Mouse (Mus musculus) macrophage (primary cell): ENCODE data around the gene Cnih2. TPM values are rescaled to one million over a fixed set of nuclear protein-coding genes. Genes with fewer than 3 reads are reported as not detected.
A peak's percentile ranks its signal among the peaks of the same experiment; 100 is the strongest.

Experiments used
- H3K27ac ChIP-seq: fragments of 350-480 bp; formaldehyde crosslinking; 2 replicates; pipeline ENCODE4 v1.9.0; 2021
- H3K36me3 ChIP-seq: fragments of 350-480 bp; formaldehyde crosslinking; 2 replicates; pipeline ENCODE4 v1.9.0; 2021; ENCODE audit errors: inconsistent target
- H3K4me3 ChIP-seq: fragments of 350-480 bp; formaldehyde crosslinking; 2 replicates; pipeline ENCODE4 v1.9.0; 2021; ENCODE audit errors: inconsistent target
- H3K79me2 ChIP-seq: fragments of 350-480 bp; formaldehyde crosslinking; 2 replicates; pipeline ENCODE4 v1.9.0; 2021; ENCODE audit errors: inconsistent target
- WGBS: methylation state at CpG from one replicate; pipeline ENCODE4 v1.1.7; 2026; ENCODE audit warnings: inconsistent platforms; ENCODE audit not compliant: missing documents; 5-methylcytosine and 5-hydroxymethylcytosine counted together
- polyA plus RNA-seq: library from polyadenylated mRNA; stranded (reverse); fragments of 250-400 nt; gene quantifications from 3 replicates; pipeline ENCODE4 v1.2.4, GENCODE M21; 2018; ENCODE audit warnings: inconsistent platforms
- total RNA-seq, 78 experiments: library from RNA; depleted of rRNA; stranded (reverse); fragments of 250-400 nt; gene quantifications; 1 replicate in 9 of 78; 2 replicates in 24 of 78; 3 replicates in 43 of 78; 4 replicates in 2 of 78; pipeline ENCODE4 v1.2.4; 2018; ENCODE audit warnings: inconsistent platforms in 56 of 78

The Cnih2 gene
- total RNA-seq (2018; cell fraction: chromatin; rRNA removed) = 1 to 10 TPM in 24 of 26 experiments, not detected in 2; 1.0 to 2.7 (median 1.9) TPM
- under 1 TPM in 6 of 26 experiments, not detected in 20; 0.10 to 0.27 (median 0.17) TPM for total RNA-seq (2018; cell fraction: cytosol; rRNA removed)
- 1 to 10 TPM in 22 of 26 experiments, under 1 TPM in 4; 0.48 to 3.3 (median 1.6) TPM for total RNA-seq (2018; cell fraction: nucleus; rRNA removed)
- 0.28 TPM in 1 of 3 replicates, not detected in the others for polyA plus RNA-seq

DNA sequence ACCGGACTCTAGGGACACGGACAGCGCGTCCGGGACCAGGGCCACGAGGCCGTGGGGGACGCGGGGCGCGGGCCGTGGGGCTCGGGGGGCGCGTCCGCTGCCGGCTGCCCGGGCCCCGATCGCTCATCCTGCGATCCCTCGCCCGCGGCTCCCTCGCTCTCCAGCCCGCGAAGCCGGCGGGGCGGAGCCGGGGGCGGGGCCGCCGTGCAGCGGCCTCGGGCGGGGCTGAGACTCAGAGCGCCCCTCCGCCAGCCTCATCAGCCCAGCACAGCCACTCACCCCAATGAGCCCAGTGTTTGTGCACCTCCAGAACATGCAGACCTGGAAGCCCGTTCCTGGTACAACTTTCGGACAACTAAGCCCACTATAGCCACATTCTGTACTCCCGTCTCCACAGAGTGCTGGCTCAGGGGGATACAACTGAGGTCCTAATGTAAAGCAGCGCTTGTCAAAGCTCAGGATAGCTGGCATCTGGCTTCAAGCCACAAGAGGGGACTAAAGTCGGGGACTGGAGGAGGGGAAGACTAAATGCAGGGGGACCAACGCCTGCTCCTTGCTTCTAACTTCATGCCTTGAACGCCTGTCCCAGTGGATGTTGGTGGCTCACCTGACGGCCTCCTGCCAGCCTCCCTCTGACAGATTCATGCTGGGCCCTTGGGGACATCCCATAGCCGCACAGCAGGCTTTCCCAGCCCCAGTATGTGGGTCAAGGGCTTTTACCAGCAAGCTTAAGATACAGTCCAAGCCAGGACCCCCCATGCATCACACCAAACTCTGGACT is at the start of gene Cnih2:
TSS of gene Cnih2 (minus strand) at position 159 of the 781 bp plus-strand sequence.
- Histone ChIP-seq H3K27ac (no peak within 1 kb of the TSS), H3K4me3 (no peak within 1 kb of the TSS), H3K36me3 (peaks cover 37% of the 10 kb centered on the region), H3K79me2 (no peaks in the 10 kb centered on the region; the same call in 1 of the 2 replicates)
- WGBS = 12% methylated on average over 48 of the region's 48 CpGs

- 45% methylated on average over 2 of the region's 2 CpGs for WGBS
- Histone ChIP-seq H3K4me3 (no peak overlapping the region), H3K27ac (no peak overlapping the region), H3K36me3 (peaks cover 15% of the 10 kb centered on the region; the same call in 1 of the 2 replicates), H3K79me2 (no peaks in the 10 kb centered on the region)
These were observed 41.3 kb upstream of the Cnih2 start for GRCm38 (mm10) chr19:5139640-5140039.

GRCm38 (mm10) chr19:5131237-5131636 is 32.9 kb upstream of the Cnih2 start:
- Histone ChIP-seq H3K27ac (no peak overlapping the region), H3K36me3 (peaks cover 12% of the 10 kb centered on the region; the same call in 1 of the 2 replicates), H3K79me2 (no peaks in the 10 kb centered on the region), H3K4me3 (no peak overlapping the region)
- 37% methylated on average over 4 of the region's 4 CpGs for WGBS

DNA sequence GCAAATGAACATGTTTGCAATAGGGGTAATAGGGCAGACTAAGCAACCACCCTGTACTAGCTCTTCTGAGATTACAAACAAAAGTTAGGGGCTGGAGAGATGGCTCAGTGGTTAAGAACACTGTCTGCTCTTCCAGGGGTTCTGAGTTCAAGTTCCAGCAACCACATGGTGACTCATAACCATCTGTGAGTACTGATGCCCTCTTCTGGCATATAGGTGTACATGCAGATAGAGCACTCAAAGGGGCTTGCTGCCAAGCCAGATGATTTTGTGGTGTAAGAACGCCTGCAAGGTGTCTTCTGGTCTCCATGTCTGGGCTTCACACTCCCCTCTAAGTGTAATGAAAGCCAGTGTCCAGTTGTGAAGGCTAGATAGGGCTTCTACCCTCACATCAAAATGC is 31.4 kb upstream of the Cnih2 start:
- Histone ChIP-seq H3K36me3 (peaks cover 7% of the 10 kb centered on the region; the same call in 1 of the 2 replicates), H3K27ac (no peak overlapping the region), H3K79me2 (no peaks in the 10 kb centered on the region), H3K4me3 (no peak overlapping the region)
- WGBS = 27% methylated on average over 1 of the region's 1 CpGs

DNA sequence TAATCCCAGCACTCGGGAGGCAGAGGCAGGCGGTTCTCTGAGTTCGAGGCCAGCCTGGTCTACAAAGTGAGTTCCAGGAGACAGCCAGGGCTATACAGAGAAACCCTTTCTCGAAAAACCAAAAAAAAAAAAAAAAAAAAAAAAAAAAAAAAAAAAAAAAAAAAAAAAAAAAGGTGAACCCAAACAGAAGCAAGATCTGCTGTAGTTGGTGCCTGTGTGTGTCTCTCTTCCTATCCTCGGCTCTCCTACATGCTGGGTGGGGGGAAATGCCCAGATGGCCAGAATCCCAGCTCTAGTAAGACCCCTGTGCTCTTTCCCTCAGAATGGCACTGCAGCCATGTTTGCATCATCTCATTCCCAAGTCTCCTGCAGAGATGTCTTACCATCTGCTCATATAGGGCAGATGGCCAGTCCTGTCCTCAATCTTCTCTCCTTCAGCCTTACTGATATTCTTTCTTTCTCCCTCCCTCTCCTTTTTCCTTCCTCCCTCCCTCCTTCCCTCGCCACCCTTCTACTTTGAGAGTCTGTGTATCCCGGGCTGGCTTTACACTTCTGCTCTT is 25.8 kb upstream of the Cnih2 start:
- no peak overlapping the region for H3K4me3 ChIP-seq
- H3K27ac ChIP-seq = no peak overlapping the region
- no peaks in the 10 kb centered on the region for H3K79me2 ChIP-seq
- no peaks in the 10 kb centered on the region for H3K36me3 ChIP-seq
- WGBS = 61% methylated on average over 6 of the region's 7 CpGs

GRCm38 (mm10) chr19:5123241-5123640 is 24.9 kb upstream of the Cnih2 start:
- H3K27ac ChIP-seq = no peak overlapping the region
- no peaks in the 10 kb centered on the region for H3K36me3 ChIP-seq
- no peaks in the 10 kb centered on the region for H3K79me2 ChIP-seq
- H3K4me3 ChIP-seq = no peak overlapping the region
- WGBS = 69% methylated on average over 3 of the region's 3 CpGs

- Histone ChIP-seq H3K36me3 (no peaks in the 10 kb centered on the region), H3K27ac (no peak overlapping the region), H3K4me3 (no peak overlapping the region), H3K79me2 (no peaks in the 10 kb centered on the region)
- 83% methylated on average over 10 of the region's 10 CpGs for WGBS
These were observed 24.2 kb upstream of the Cnih2 start for GRCm38 (mm10) chr19:5122492-5122891.

DNA sequence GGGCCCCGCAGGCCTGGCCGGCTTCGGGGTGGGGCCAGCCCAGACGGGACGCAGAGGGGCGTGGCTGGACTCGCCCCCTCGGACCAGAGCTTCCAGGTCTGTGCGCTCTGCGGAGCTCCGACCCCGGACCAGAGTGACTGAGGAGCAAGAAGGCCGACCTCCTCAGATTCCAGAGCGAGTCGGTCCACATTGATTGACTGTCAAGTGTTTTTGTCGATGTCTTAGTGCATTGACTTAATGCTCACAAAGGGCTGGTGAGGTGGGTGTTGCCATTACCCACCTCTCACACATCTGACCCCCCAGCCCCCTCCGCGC is 20.0 kb upstream of the Cnih2 start, which contains the start of gene Klc2:
TSS of gene Klc2 (minus strand) at position 177 of the 315 bp plus-strand sequence.
- Histone ChIP-seq H3K4me3 (peak within 1 kb of the TSS; percentile 38), H3K79me2 (no peaks in the 10 kb centered on the region), H3K27ac (no peak within 1 kb of the TSS), H3K36me3 (no peaks in the 10 kb centered on the region)
- WGBS = 5% methylated on average over 18 of the region's 18 CpGs

- WGBS = under 1% methylated on average over 82 of the region's 83 CpGs
- no peaks in the 10 kb centered on the region for H3K79me2 ChIP-seq
- no peak overlapping the region for H3K27ac ChIP-seq
- no peaks in the 10 kb centered on the region for H3K36me3 ChIP-seq
- H3K4me3 ChIP-seq = peak overlapping the region; percentile 38
These were observed 19.4 kb upstream of the Cnih2 start for GRCm38 (mm10) chr19:5117494-5118383.

DNA sequence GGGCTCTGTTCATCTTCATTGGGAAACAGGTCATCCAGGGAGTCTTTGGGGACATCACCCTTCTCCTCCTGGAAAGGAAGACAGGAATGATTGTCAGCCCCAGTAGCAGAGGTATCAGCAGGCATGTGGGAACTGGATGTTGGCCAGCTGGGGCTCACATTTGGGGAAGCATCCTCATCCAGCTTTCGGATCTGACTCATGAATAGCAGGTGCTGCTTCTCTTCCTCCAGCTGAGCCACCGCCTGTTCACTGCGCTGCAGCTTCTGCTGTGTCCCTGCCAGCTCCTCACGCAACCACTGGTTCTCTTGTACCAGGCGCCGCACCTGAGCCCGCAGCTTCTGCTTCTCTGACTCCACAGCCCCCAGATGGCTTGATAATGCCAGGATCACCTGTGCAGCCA is 15.5 kb upstream of the Cnih2 start:
- H3K4me3 ChIP-seq = no peak overlapping the region
- WGBS = 87% methylated on average over 7 of the region's 7 CpGs
- H3K79me2 ChIP-seq = no peaks in the 10 kb centered on the region
- H3K36me3 ChIP-seq = peaks cover 9% of the 10 kb centered on the region
- no peak overlapping the region for H3K27ac ChIP-seq

GRCm38 (mm10) chr19:5109659-5110453 is 11.5 kb upstream of the Cnih2 start:
- Histone ChIP-seq H3K79me2 (peaks cover 17% of the 10 kb centered on the region), H3K27ac (no peak overlapping the region), H3K36me3 (peaks cover 9% of the 10 kb centered on the region), H3K4me3 (no peak overlapping the region)
- WGBS = 86% methylated on average over 19 of the region's 19 CpGs

- Histone ChIP-seq H3K36me3 (peaks cover 20% of the 10 kb centered on the region), H3K4me3 (no peak overlapping the region), H3K27ac (no peak overlapping the region), H3K79me2 (peaks cover 26% of the 10 kb centered on the region)
- 93% methylated on average over 4 of the region's 4 CpGs for WGBS
These were observed 10.4 kb upstream of the Cnih2 start for GRCm38 (mm10) chr19:5108702-5109101.

DNA sequence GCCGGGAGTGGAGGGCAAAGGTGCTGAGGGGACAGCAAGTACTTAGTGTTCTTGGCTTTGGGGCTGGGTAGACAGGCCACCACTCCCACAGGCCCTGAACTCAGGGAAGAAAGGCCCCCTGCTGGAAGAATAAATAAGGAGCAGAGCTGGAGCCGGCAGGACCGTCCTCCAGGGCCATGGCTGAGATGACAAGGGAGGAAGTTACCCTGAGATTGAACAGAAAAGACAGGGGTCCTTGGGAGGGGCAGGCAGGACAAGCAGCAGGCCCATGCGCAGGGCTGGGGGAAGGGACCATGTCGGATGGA is 9.9 kb upstream of the Cnih2 start:
- Histone ChIP-seq H3K79me2 (peaks cover 26% of the 10 kb centered on the region), H3K36me3 (peaks cover 25% of the 10 kb centered on the region), H3K27ac (no peak overlapping the region), H3K4me3 (no peak overlapping the region)
- WGBS = 54% methylated on average over 5 of the region's 5 CpGs
